Mouse (Mus musculus): ENCODE measurements at regions not wholly inside any gene's neighbourhood (a gene's known extent, or its start where the extent isn't known, plus 50 kb on each side); places are given as distances from the start of the nearest gene placed in this dataset.

- DNase-seq (ENCODE audit: low read depth, low spot score) = no peak
Measured at GRCm38 (mm10) chr8:30946154-30947065, 2482.1 kb upstream of the 5930422O12Rik start.

- DNase-seq (ENCODE audit: low read depth, low spot score) = no peak
Measured at GRCm38 (mm10) chr8:30952818-30953217, 2475.7 kb upstream of the 5930422O12Rik start.

- no peak for DNase-seq (ENCODE audit: low read depth, low spot score)
Measured at GRCm38 (mm10) chr8:30959436-30960180, 2468.9 kb upstream of the 5930422O12Rik start.

- no peak for DNase-seq (ENCODE audit: low read depth, low spot score)
Measured at GRCm38 (mm10) chr8:30960486-30960885, 2468.0 kb upstream of the 5930422O12Rik start.

- DNase-seq (ENCODE audit: low read depth, low spot score) = no peak
Measured at GRCm38 (mm10) chr8:30962207-30962606, 2466.3 kb upstream of the 5930422O12Rik start.

- DNase-seq (ENCODE audit: low read depth, low spot score) = no peak
Measured at GRCm38 (mm10) chr8:30982814-30983213, 2445.7 kb upstream of the 5930422O12Rik start.

- DNase-seq (ENCODE audit: low read depth, low spot score) = no peak
Measured at GRCm38 (mm10) chr8:30988051-30988450, 2440.5 kb upstream of the 5930422O12Rik start.

GRCm38 (mm10) chr8:30998657-30999056 is 2429.9 kb upstream of the 5930422O12Rik start:
- DNase-seq (ENCODE audit: low read depth, low spot score) = no peak

- no peak for DNase-seq (ENCODE audit: low read depth, low spot score)
Measured at GRCm38 (mm10) chr8:31000120-31000519, 2428.4 kb upstream of the 5930422O12Rik start.

GRCm38 (mm10) chr8:31001980-31002730 is 2426.4 kb upstream of the 5930422O12Rik start:
- no peak for DNase-seq (ENCODE audit: low read depth, low spot score)

GRCm38 (mm10) chr8:31008309-31008708 is 2420.2 kb upstream of the 5930422O12Rik start:
- DNase-seq (ENCODE audit: low read depth, low spot score) = no peak

GRCm38 (mm10) chr8:31012068-31012467 is 2416.4 kb upstream of the 5930422O12Rik start:
- peak; percentile 21 for DNase-seq (ENCODE audit: low read depth, low spot score)

- peak; percentile 79 for DNase-seq (ENCODE audit: low read depth, low spot score)
Measured at GRCm38 (mm10) chr8:31031721-31032591, 2396.6 kb upstream of the 5930422O12Rik start.

GRCm38 (mm10) chr8:31033281-31033680 is 2395.2 kb upstream of the 5930422O12Rik start:
- DNase-seq (ENCODE audit: low read depth, low spot score) = peak; percentile 91

- DNase-seq (ENCODE audit: low read depth, low spot score) = no peak
Measured at GRCm38 (mm10) chr8:31036892-31037291, 2391.6 kb upstream of the 5930422O12Rik start.

Data from ZHBTc4 (cell line).